Comparison of ENCODE assay signal across 10 mouse cellular contexts in the genomic region with DNA sequence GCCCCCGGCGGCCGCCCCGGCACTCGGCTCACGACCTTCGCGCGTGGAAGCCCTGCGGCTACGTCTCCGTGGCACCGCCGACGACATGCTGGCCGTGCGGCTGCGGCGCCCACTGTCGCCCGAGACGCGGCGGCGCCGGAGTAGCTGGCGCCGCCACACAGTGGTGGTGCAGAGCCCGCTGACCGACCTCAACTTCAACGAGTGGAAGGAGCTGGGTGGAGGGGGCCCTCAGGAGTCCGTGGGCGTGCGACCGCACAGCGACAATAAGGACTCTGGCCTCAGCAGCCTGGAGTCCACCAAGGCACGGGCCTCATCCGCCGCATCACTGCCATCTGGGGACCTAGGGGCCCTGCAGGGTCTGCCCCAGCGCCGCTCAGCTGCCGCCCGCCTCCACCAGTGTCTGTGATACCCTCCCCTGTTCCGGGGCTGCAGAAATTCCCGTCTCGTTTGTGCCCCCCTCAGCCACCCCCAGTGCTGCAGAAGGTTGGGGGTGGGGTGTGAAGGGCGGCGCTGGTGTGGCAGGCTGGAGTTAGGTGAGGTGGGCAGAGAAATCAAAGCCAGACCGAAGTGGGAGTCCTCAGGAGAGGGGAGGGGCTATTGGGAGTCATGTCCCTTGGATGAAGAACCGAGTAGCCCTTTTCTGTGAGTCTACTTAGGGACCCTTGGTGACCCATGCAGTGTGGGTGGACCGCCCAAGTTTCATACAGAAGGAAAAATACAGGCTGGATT. TPM values are rescaled to one million over a fixed set of nuclear protein-coding genes. Genes with fewer than 3 reads are reported as not detected.
DNase-seq lines count a peak whose midpoint lies in the region; ATAC-seq and TF ChIP-seq lines count a peak whose summit lies in the region.
"Had no signal": no experiment of that assay in that cellular context is flagged by ENCODE, and none has a peak within 500 bp of the region (broad histone marks: within the 10 kb centered on the region; RNA-seq: fewer than 3 reads in every experiment).

No protein-coding gene starts in this region.

- ATAC-seq in kidney, embryonic 14.5 days (ENCODE audit: low FRiP score, low TSS enrichment) = peak; percentile 38; the same call in 1 of the 2 replicates
- peak; percentile 12; the same call in 1 of the 2 replicates for ATAC-seq in embryonic facial prominence, embryonic 14.5 days (ENCODE audit: low read depth)
- ATAC-seq in hindbrain, postnatal 0 days = peak; percentile 27; the same call in 1 of the 2 replicates
- ATAC-seq in midbrain, postnatal 0 days (ENCODE audit: low FRiP score) = 0 out of 2 replicates have a peak, but pooled peaks have one; percentile 31
- no peak for ATAC-seq in inflammation-experienced regulatory T-cells, adult 6 months

- peaks cover 15% of the 10 kb centered on the region for H3K4me1 ChIP-seq in kidney, embryonic 14.5 days (ENCODE audit: control insufficient read depth, insufficient read depth, low read length)
- H3K4me1 ChIP-seq in embryonic facial prominence, embryonic 14.5 days (ENCODE audit: control insufficient read depth, insufficient read depth, low read length) = peaks cover 12% of the 10 kb centered on the region
- no peaks in the 10 kb centered on the region for H3K4me1 ChIP-seq in hindbrain, postnatal 0 days (ENCODE audit: insufficient read depth, low read length)
- no peaks in the 10 kb centered on the region for H3K4me1 ChIP-seq in midbrain, postnatal 0 days (ENCODE audit: insufficient read depth, low read length)

- H3K9ac ChIP-seq in kidney, embryonic 14.5 days (ENCODE audit: low read depth, low read length) = peak overlapping the region; percentile 52; the same call in 1 of the 2 replicates
- H3K9ac ChIP-seq in embryonic facial prominence, embryonic 14.5 days (ENCODE audit: low read depth, low read length) = peak overlapping the region; percentile 45
- peak overlapping the region; percentile 19; the same call in 1 of the 2 replicates for H3K9ac ChIP-seq in hindbrain, postnatal 0 days (replicated peaks; ENCODE audit: low read length)
- H3K9ac ChIP-seq in midbrain, postnatal 0 days (replicated peaks; ENCODE audit: low read length, poor library complexity, severe bottlenecking) = no peak overlapping the region

- H3K36me3 ChIP-seq in kidney, embryonic 14.5 days (ENCODE audit: control insufficient read depth, insufficient read depth, low read length) = peaks cover 11% of the 10 kb centered on the region; the same call in 1 of the 2 replicates
- H3K36me3 ChIP-seq in embryonic facial prominence, embryonic 14.5 days (ENCODE audit: control insufficient read depth, insufficient read depth, low read length) = peaks cover 38% of the 10 kb centered on the region
- no peaks in the 10 kb centered on the region for H3K36me3 ChIP-seq in hindbrain, postnatal 0 days (ENCODE audit: insufficient read depth, low read length)
- peaks cover 32% of the 10 kb centered on the region for H3K36me3 ChIP-seq in midbrain, postnatal 0 days (ENCODE audit: insufficient read depth, low read length)

- peaks cover 25% of the 10 kb centered on the region for H3K27me3 ChIP-seq in kidney, embryonic 14.5 days (ENCODE audit: control insufficient read depth, insufficient read depth, low read length)
- H3K27me3 ChIP-seq in embryonic facial prominence, embryonic 14.5 days (replicated peaks; ENCODE audit: control insufficient read depth, insufficient read depth, low read length) = peaks cover 42% of the 10 kb centered on the region
- H3K27me3 ChIP-seq in hindbrain, postnatal 0 days (ENCODE audit: insufficient read depth, low read length) = no peaks in the 10 kb centered on the region; the same call in 1 of the 2 replicates
- H3K27me3 ChIP-seq in midbrain, postnatal 0 days (ENCODE audit: insufficient read depth, low read length) = peaks cover 9% of the 10 kb centered on the region; the same call in 1 of the 2 replicates

- WGBS in kidney, embryonic 14.5 days = 9% methylated on average over 50 of the region's 51 CpGs
- WGBS in embryonic facial prominence, embryonic 14.5 days = 25% methylated on average over 28 of the region's 51 CpGs
- WGBS in hindbrain, postnatal 0 days = 17% methylated on average over 49 of the region's 51 CpGs
- 18% methylated on average over 44 of the region's 51 CpGs for WGBS in midbrain, postnatal 0 days

- TF ChIP-seq CTCF in hindbrain, postnatal 0 days (IDR thresholded peaks at IDR 0.05; ENCODE audit: low read depth) = no peak
- no peak for TF ChIP-seq CTCF in midbrain, postnatal 0 days (IDR thresholded peaks at IDR 0.05)

- DNase-seq in kidney, postnatal 36 days = no peak
- no peak for DNase-seq in embryonic facial prominence, embryonic 14.5 days (ENCODE audit: low spot score)
- DNase-seq in hindbrain, postnatal 0 days (ENCODE audit: low spot score) = peak; percentile 44
- no peak for DNase-seq in midbrain, postnatal 0 days (ENCODE audit: low spot score)
- no peak for DNase-seq in right cerebral cortex, postnatal 4 days
- DNase-seq in layer of hippocampus, postnatal 25 days (ENCODE audit: extremely low spot score in 1 of 2, low spot score in 1 of 2) = no peak
- DNase-seq: lung, adult 2 months had no signal

- no peaks in the 10 kb centered on the region for H3K9me3 ChIP-seq in kidney, embryonic 14.5 days (ENCODE audit: control insufficient read depth, low read length)
- H3K9me3 ChIP-seq in embryonic facial prominence, embryonic 14.5 days (ENCODE audit: control insufficient read depth, low read length) = no peaks in the 10 kb centered on the region
- H3K9me3 ChIP-seq in hindbrain, postnatal 0 days (ENCODE audit: low read length) = no peaks in the 10 kb centered on the region
- H3K9me3 ChIP-seq in midbrain, postnatal 0 days (ENCODE audit: low read length) = no peaks in the 10 kb centered on the region

- peak overlapping the region; percentile 65 for H3K4me2 ChIP-seq in kidney, embryonic 14.5 days (replicated peaks; ENCODE audit: low read depth, low read length)
- H3K4me2 ChIP-seq in embryonic facial prominence, embryonic 14.5 days (ENCODE audit: low read depth, low read length) = peak overlapping the region; percentile 48
- H3K4me2 ChIP-seq in hindbrain, postnatal 0 days (ENCODE audit: low read depth, low read length) = peak overlapping the region; percentile 48
- peak overlapping the region; percentile 36; the same call in 1 of the 2 replicates for H3K4me2 ChIP-seq in midbrain, postnatal 0 days (ENCODE audit: low read depth, low read length, poor library complexity, severe bottlenecking)

- H3K4me3 ChIP-seq in kidney, embryonic 14.5 days (ENCODE audit: low read length) = peak overlapping the region; percentile 35
- peak overlapping the region; percentile 28; the same call in 1 of the 2 replicates for H3K4me3 ChIP-seq in embryonic facial prominence, embryonic 14.5 days (ENCODE audit: low read depth, low read length)
- H3K4me3 ChIP-seq in hindbrain, postnatal 0 days (ENCODE audit: low read length) = peak overlapping the region; percentile 27
- peak overlapping the region; percentile 18; the same call in 1 of the 2 replicates for H3K4me3 ChIP-seq in midbrain, postnatal 0 days (ENCODE audit: low read depth, low read length)

- no peak overlapping the region for H3K27ac ChIP-seq in kidney, embryonic 14.5 days (ENCODE audit: low read depth, low read length)
- no peak overlapping the region for H3K27ac ChIP-seq in embryonic facial prominence, embryonic 14.5 days (replicated peaks; ENCODE audit: low read depth, low read length)
- no peak overlapping the region for H3K27ac ChIP-seq in hindbrain, postnatal 0 days
- no peak overlapping the region for H3K27ac ChIP-seq in midbrain, postnatal 0 days (ENCODE audit: low read depth, low read length)

RNA-seq across cellular contexts. Expression of gene 4933428G20Rik, which starts 0.7 kb away (rescaled TPM):
- polyA plus RNA-seq in kidney, embryonic 14.5 days (2014; fragmentation: Nextera tagmentation; extraction: Ambion mirVana) = 0.15 and 0.69 TPM in 2 replicates
- polyA plus RNA-seq in embryonic facial prominence, embryonic 14.5 days (2014; fragmentation: Nextera tagmentation; extraction: Ambion mirVana) = 0.13 TPM in 1 of 2 replicates, not detected in the other
- total RNA-seq in hindbrain, postnatal 0 days (2014; rRNA removed) = 0.43 TPM in 1 of 2 replicates, not detected in the other
- 0.48 and 1.1 TPM in 2 replicates for polyA plus RNA-seq in hindbrain, postnatal 0 days (2015; fragmentation: Nextera tagmentation; extraction: Ambion mirVana)
- total RNA-seq in midbrain, postnatal 0 days (2014; rRNA removed) = 0.28 TPM in 1 of 2 replicates, not detected in the other
- polyA plus RNA-seq in midbrain, postnatal 0 days (2015; fragmentation: Nextera tagmentation; extraction: Ambion mirVana) = 0.34 and 0.91 TPM in 2 replicates
- not detected for polyA plus RNA-seq in inflammation-experienced regulatory T-cells, adult 6 months (2017; shearing (Covaris generic))
- total RNA-seq in layer of hippocampus, postnatal 25 days (2021) = under 1 TPM in 1 of 2 experiments, not detected in 1; 0.20 TPM
- total RNA-seq: hematopoietic stem cell, adult 5-6 weeks had no signal
